Mouse (Mus musculus): ENCODE measurements around the gene Tpcn1. TPM values are rescaled to one million over a fixed set of nuclear protein-coding genes. Genes with fewer than 3 reads are reported as not detected.

The Tpcn1 gene
- polyA plus RNA-seq, 1 experiment from 2014 or later = 31.5 TPM

- Histone ChIP-seq H3K9me3 (ENCODE audit: control insufficient read depth) (no peaks in the 10 kb centered on the region), H3K4me2 (replicated peaks; ENCODE audit: low read depth) (no peak overlapping the region), H3K9ac (ENCODE audit: low read depth, low read length) (no peak overlapping the region), H3K4me1 (replicated peaks; ENCODE audit: control insufficient read depth, insufficient read depth, low read length) (no peaks in the 10 kb centered on the region), H3K4me3 (ENCODE audit: low read depth, low read length) (no peak overlapping the region), H3K27ac (ENCODE audit: low read depth, low read length) (no peak overlapping the region), H3K27me3 (replicated peaks; ENCODE audit: control insufficient read depth, insufficient read depth, low read length) (no peaks in the 10 kb centered on the region), H3K36me3 (ENCODE audit: control insufficient read depth, insufficient read depth) (peaks cover 54% of the 10 kb centered on the region)
- TF ChIP-seq CTCF (IDR thresholded peaks at IDR 0.05; ENCODE audit: low read depth) = no peak
- 67% methylated on average over 8 of the region's 8 CpGs for WGBS
- no peak for ATAC-seq
Measured at GRCm38 (mm10) chr5:120487844-120488243, 100.6 kb downstream of the Tpcn1 start.

Other genes with a start within 250 kb of the Tpcn1 start
- 0.04 TPM in 1 of 2 replicates, not detected in the other for gene Lhx5, start 157.0 kb downstream of the Tpcn1 start, polyA plus RNA-seq (2015; fragmentation: Nextera tagmentation; extraction: Ambion mirVana)
- gene Sdsl, start 115.9 kb downstream of the Tpcn1 start, polyA plus RNA-seq (2015; fragmentation: Nextera tagmentation; extraction: Ambion mirVana) = 21.2 and 21.5 TPM in 2 replicates
- gene Sds, start 112.1 kb downstream of the Tpcn1 start, polyA plus RNA-seq (2015; fragmentation: Nextera tagmentation; extraction: Ambion mirVana) = not detected in 2 replicates
- 63.6 and 67.2 TPM in 2 replicates for gene Plbd2, start 85.0 kb downstream of the Tpcn1 start, polyA plus RNA-seq (2015; fragmentation: Nextera tagmentation; extraction: Ambion mirVana)
- 4.1 and 4.4 TPM in 2 replicates for gene Slc8b1, start 77.5 kb downstream of the Tpcn1 start, polyA plus RNA-seq (2015; fragmentation: Nextera tagmentation; extraction: Ambion mirVana)
- 0.30 and 0.47 TPM in 2 replicates for gene Iqcd, start 343 bp upstream of the Tpcn1 start, polyA plus RNA-seq (2015; fragmentation: Nextera tagmentation; extraction: Ambion mirVana)
- 6.1 and 7.5 TPM in 2 replicates for gene Rita1, start 23.9 kb upstream of the Tpcn1 start, polyA plus RNA-seq (2015; fragmentation: Nextera tagmentation; extraction: Ambion mirVana)
- gene Ddx54, start 24.1 kb upstream of the Tpcn1 start, polyA plus RNA-seq (2015; fragmentation: Nextera tagmentation; extraction: Ambion mirVana) = 19.9 and 20.9 TPM in 2 replicates
- gene Cfap73, start 45.6 kb upstream of the Tpcn1 start, polyA plus RNA-seq (2015; fragmentation: Nextera tagmentation; extraction: Ambion mirVana) = not detected in 2 replicates
- 3.0 and 5.1 TPM in 2 replicates for gene Rasal1, start 60.1 kb upstream of the Tpcn1 start, polyA plus RNA-seq (2015; fragmentation: Nextera tagmentation; extraction: Ambion mirVana)
- gene Dtx1, start 123.3 kb upstream of the Tpcn1 start, polyA plus RNA-seq (2015; fragmentation: Nextera tagmentation; extraction: Ambion mirVana) = 2.3 and 2.5 TPM in 2 replicates
- 0.23 and 0.41 TPM in 2 replicates for gene Oas2, start 161.2 kb upstream of the Tpcn1 start, polyA plus RNA-seq (2015; fragmentation: Nextera tagmentation; extraction: Ambion mirVana)
- gene Oas3, start 189.0 kb upstream of the Tpcn1 start, polyA plus RNA-seq (2015; fragmentation: Nextera tagmentation; extraction: Ambion mirVana) = 0.66 and 0.78 TPM in 2 replicates
- 0.10 TPM in 1 of 2 replicates, not detected in the other for gene Oas1e, start 206.9 kb upstream of the Tpcn1 start, polyA plus RNA-seq (2015; fragmentation: Nextera tagmentation; extraction: Ambion mirVana)
- 1.0 and 1.2 TPM in 2 replicates for gene Oas1c, start 223.8 kb upstream of the Tpcn1 start, polyA plus RNA-seq (2015; fragmentation: Nextera tagmentation; extraction: Ambion mirVana)

Data from intestine, postnatal 0 days (tissue).